Mouse (Mus musculus) neural tube, embryonic 14.5 days (tissue): ENCODE measurements at regions not wholly inside any gene's neighbourhood (a gene's known extent, or its start where the extent isn't known, plus 50 kb on each side); places are given as distances from the start of the nearest gene placed in this dataset.

Experiments used
- ATAC-seq: fragments of 200-750 bp; cut with Nextera tagmentation; 2 replicates; pipeline ENCODE4 v1.8.0; 2017; ENCODE audit warnings: low read depth, mild to moderate bottlenecking, moderate TSS enrichment, moderate library complexity
- H3K27ac ChIP-seq: fragments of 300-500 bp; sonication (generic); 2 replicates; pipeline ENCODE4 v1.5.1; 2014; ENCODE audit warnings: low read depth, mild to moderate bottlenecking, control low read depth, low read length, moderate library complexity, mixed read lengths
- H3K27me3 ChIP-seq: fragments of 300-500 bp; sonication (generic); 2 replicates; pipeline ENCODE4 v1.6.1; 2014; ENCODE audit warnings: low read length; ENCODE audit not compliant: control insufficient read depth, insufficient read depth
- H3K36me3 ChIP-seq: fragments of 300-500 bp; sonication (generic); 2 replicates; pipeline ENCODE4 v1.6.1; 2014; ENCODE audit warnings: low read length, mixed read lengths; ENCODE audit not compliant: control insufficient read depth, insufficient read depth
- H3K4me1 ChIP-seq: fragments of 300-500 bp; sonication (generic); 2 replicates; pipeline ENCODE4 v1.6.1; 2014; ENCODE audit warnings: low read length; ENCODE audit not compliant: control insufficient read depth, insufficient read depth
- H3K4me2 ChIP-seq: fragments of 300-500 bp; sonication (generic); 2 replicates; pipeline ENCODE4 v1.6.1; 2014; ENCODE audit warnings: mild to moderate bottlenecking, low read depth, low read length, control low read depth
- H3K4me3 ChIP-seq: fragments of 300-500 bp; sonication (generic); 2 replicates; pipeline ENCODE4 v1.5.1; 2014; ENCODE audit warnings: low read depth, low read length, control low read depth, mixed read lengths
- H3K9ac ChIP-seq: fragments of 300-500 bp; sonication (generic); replicated peaks from 2 replicates; pipeline ENCODE4 v1.6.1; 2014; ENCODE audit warnings: low read depth, mild to moderate bottlenecking, control low read depth, low read length, mixed read lengths
- H3K9me3 ChIP-seq: fragments of 300-500 bp; sonication (generic); 2 replicates; pipeline ENCODE4 v1.6.1; 2016; ENCODE audit warnings: low read length; ENCODE audit not compliant: control insufficient read depth
- WGBS: fragments of 180-500 bp; shearing (Covaris S2); extraction: QIAGEN DNeasy Blood & Tissue Kit; methylation state at CpG from one replicate; pipeline ENCODE4 v1.1.7; 2014; 5-methylcytosine and 5-hydroxymethylcytosine counted together

DNA sequence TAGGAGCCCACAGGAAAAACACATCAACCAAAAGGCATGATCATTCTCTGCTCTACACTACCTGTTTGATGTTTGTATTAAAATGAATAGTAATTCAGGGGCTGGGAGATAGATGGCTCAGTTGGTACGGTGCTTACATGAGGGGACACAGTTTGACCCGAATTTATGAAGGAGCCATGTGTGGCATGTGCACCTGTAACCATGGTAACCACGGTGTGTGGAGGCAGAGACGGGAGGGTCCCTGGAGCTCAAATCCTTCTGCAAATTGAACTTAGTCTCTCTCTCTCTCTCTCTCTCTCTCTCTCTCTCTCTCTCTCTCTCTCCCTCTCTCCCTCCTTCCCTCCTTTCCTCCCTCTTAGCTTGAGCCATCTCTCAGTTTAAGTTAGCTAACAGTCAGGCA, 139.1 kb upstream of the Mdm1 start:
- no peak for ATAC-seq
- H3K4me3 ChIP-seq = no peak overlapping the region
- WGBS = 80% methylated on average over 4 of the region's 4 CpGs

DNA sequence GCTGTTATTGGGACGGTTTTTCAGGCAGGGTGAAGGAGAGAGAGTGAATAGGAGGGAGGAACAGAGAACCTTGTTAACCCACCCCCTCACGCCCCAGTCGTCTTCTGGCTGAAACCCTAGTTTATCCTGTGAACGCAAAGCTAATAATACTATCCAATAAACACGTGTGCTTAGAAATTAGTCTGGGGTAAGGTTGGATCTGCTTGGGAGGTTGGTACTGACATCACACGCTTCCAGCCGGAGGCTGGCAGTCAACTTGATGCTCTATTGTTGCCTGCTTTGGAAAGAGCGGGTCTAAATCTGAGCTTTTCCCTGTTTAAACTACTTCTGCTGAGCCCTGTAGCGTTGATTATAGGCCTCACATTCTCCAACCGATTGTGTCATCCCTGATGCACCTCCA, 138.4 kb upstream of the Mdm1 start:
- Histone ChIP-seq H3K27ac (no peak overlapping the region), H3K4me3 (no peak overlapping the region), H3K4me1 (peaks cover 4% of the 10 kb centered on the region; the same call in 1 of the 2 replicates), H3K27me3 (no peaks in the 10 kb centered on the region), H3K36me3 (no peaks in the 10 kb centered on the region), H3K9me3 (no peaks in the 10 kb centered on the region), H3K4me2 (no peak overlapping the region), H3K9ac (no peak overlapping the region)
- ATAC-seq = no peak
- WGBS = 85% methylated on average over 10 of the region's 10 CpGs

More for the DNA sequence above, 139.1 kb upstream of the Mdm1 start:
- H3K27ac ChIP-seq = no peak overlapping the region
- H3K27me3 ChIP-seq = no peaks in the 10 kb centered on the region
- no peaks in the 10 kb centered on the region for H3K36me3 ChIP-seq
- H3K4me2 ChIP-seq = no peak overlapping the region
- H3K9me3 ChIP-seq = no peaks in the 10 kb centered on the region
- peaks cover 4% of the 10 kb centered on the region; the same call in 1 of the 2 replicates for H3K4me1 ChIP-seq
- H3K9ac ChIP-seq = no peak overlapping the region

DNA sequence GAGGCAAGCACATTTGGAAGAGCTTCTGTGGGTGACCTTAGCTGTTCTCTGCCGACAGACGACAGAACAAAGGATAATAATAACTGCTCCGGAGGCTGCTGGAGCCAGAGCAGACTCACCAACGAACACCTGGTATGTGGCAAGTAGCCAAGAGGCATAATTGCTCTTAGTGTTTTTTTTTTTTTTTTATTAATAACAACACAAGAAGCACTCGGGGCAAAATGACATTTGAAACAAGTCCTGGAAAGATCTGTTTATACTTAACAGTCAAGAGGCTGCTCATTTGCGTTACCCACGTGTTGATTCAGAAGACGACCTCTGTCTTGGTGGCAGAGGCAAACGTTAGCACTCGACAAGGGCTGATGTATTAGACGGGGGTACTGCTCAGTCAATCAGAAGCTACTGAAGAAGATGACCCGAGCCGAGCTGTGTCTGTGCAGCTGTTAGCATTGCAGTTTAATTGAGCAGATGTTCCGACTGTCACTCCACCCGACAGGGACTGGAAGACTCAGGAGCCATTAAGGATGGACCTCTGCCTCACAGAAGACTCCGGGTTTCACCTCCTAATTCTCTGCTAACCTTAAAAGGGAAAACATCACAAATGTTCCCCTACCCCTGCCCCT, 137.8 kb upstream of the Mdm1 start:
- ATAC-seq = peak; percentile 39; the same call in 1 of the 2 replicates
- H3K9ac ChIP-seq = no peak overlapping the region
- H3K27me3 ChIP-seq = no peaks in the 10 kb centered on the region
- H3K36me3 ChIP-seq = no peaks in the 10 kb centered on the region
- no peaks in the 10 kb centered on the region for H3K9me3 ChIP-seq
- no peak overlapping the region for H3K4me2 ChIP-seq
- H3K4me3 ChIP-seq = no peak overlapping the region
- WGBS = 36% methylated on average over 16 of the region's 16 CpGs
- H3K4me1 ChIP-seq = peaks cover 4% of the 10 kb centered on the region; the same call in 1 of the 2 replicates
- H3K27ac ChIP-seq = no peak overlapping the region

DNA sequence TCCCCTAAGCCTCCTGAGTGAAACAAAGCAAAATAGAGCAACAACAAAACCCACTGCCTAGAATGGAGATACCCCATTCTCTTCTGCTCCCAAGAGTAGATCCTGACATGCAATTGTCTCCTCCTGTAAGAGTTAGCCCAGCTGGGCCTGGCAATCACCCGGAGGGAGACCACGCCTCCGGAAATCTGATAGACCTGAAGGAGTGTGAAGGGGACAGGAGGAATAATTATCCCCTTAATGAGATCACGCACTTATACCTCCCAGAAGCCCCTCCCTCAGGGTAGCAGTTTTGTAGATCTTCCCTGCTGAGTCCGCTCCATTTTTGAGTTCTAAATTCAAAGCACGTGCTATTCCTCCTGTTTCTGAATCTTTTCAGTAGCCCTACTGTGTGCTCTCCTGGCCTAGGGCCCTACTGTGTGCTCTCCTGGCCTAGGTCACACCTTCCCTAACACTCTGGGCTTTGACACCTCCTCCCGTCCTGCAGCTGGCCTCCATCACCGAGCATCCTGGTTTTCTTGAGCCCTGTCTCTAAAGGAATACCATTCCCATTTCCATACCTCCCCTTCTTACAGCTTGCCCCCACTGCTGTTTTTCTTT, 137.2 kb upstream of the Mdm1 start:
- 64% methylated on average over 8 of the region's 8 CpGs for WGBS
- Histone ChIP-seq H3K36me3 (no peaks in the 10 kb centered on the region), H3K4me1 (peaks cover 4% of the 10 kb centered on the region; the same call in 1 of the 2 replicates), H3K27ac (no peak overlapping the region), H3K4me2 (no peak overlapping the region), H3K4me3 (no peak overlapping the region), H3K9me3 (no peaks in the 10 kb centered on the region), H3K27me3 (no peaks in the 10 kb centered on the region), H3K9ac (no peak overlapping the region)
- no peak for ATAC-seq

DNA sequence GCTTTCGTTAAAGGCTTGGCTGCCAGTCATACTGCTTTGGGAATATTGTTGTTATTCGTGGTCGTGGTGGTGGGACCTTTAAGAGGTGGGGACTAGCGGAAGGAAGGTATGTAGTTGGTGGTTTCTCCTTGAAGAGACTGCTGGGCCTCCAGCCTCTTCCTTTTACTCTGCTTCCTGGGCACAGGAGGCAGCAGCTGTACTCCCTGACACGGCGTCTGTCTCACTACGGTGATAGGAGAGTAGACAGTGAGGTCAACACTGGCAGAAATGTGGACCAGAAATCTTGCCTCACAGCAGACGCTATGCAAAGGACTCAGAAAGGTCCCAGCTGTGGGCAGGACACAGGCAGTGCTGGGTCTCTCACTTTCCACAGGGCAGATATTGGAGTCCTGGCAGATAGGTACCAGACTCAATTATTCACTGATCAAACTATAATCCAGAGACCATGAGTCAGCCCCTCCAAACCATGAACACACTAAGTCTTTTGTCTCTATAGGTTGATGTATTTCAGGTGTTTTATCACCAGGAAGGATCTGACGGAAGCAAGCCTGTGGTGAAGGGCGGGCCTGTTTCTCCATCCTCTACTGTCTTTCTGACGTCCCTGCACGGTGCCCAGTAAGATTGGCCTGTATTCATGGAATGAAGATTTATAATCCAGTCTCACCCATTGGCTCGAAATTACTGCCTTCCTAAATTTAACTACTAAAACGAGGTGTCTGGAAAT, 134.6 kb upstream of the Mdm1 start:
- no peak overlapping the region for H3K4me3 ChIP-seq
- no peaks in the 10 kb centered on the region for H3K36me3 ChIP-seq
- H3K4me1 ChIP-seq = peaks cover 4% of the 10 kb centered on the region; the same call in 1 of the 2 replicates
- no peaks in the 10 kb centered on the region for H3K9me3 ChIP-seq
- H3K27me3 ChIP-seq = no peaks in the 10 kb centered on the region
- H3K4me2 ChIP-seq = no peak overlapping the region
- no peak overlapping the region for H3K27ac ChIP-seq
- no peak for ATAC-seq
- 63% methylated on average over 14 of the region's 14 CpGs for WGBS
- no peak overlapping the region for H3K9ac ChIP-seq

DNA sequence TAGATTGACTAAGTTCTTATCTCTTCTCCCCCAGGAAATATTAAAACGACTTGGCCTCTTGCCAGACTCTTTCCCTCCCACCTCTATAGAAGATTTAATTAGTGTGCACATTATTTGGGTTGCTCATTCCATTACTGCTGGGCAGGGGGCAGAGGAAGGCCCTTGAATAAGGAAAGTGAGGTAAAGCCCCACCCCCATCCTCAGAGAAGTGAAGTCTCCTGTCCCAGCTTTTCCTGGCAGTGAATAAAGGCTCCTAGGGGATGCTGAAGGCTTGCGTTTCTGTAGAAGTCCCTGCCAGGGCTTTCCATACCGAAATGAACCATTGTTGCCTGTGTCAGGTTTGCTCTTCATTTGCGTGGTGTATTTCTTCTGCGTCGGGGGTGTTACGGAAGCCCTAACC, 133.8 kb upstream of the Mdm1 start:
- H3K36me3 ChIP-seq = no peaks in the 10 kb centered on the region
- no peaks in the 10 kb centered on the region for H3K27me3 ChIP-seq
- H3K4me2 ChIP-seq = no peak overlapping the region
- no peaks in the 10 kb centered on the region for H3K9me3 ChIP-seq
- 66% methylated on average over 7 of the region's 7 CpGs for WGBS
- no peak overlapping the region for H3K27ac ChIP-seq
- H3K4me3 ChIP-seq = no peak overlapping the region
- peaks cover 4% of the 10 kb centered on the region; the same call in 1 of the 2 replicates for H3K4me1 ChIP-seq
- ATAC-seq = no peak
- H3K9ac ChIP-seq = no peak overlapping the region

DNA sequence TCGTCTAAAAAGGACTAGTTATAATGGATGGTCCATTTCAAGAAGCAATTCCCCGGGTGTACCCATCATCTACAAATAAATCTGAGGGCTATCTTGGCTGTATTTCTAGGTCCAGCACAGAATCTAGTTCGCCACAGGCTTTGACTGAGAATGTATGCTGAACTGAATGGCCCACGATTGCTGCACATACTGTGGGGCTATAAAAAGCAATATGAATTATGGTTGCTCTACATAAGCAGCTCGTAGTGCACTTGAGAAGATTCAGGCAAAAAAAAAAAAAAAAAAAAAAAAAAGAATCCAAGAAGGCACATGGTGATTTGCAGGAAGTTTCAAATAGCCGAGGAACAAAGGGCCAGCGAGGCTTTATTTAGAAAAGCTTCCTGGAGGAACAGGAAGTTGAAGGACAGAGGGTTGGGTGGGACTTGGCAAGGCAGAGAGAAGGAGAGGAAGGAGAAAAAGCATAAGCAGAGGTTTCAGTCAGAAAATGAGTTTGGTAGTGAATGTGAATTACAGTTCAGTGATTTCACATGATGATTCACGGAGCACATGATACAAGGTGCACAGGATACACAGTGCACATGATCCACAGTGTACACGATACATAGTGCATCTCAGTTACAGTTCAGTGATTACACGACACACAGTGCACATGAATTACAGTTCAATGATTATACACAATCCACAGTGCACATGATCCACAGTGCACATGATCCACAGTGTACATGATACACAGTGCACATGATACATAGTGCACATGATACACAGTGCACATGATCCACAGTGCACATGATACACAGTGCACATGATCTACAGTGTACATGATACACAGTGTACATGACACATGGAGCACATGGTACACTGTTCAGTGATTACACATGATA, 129.7 kb upstream of the Mdm1 start:
- Histone ChIP-seq H3K4me1 (no peaks in the 10 kb centered on the region), H3K9ac (no peak overlapping the region), H3K36me3 (no peaks in the 10 kb centered on the region), H3K4me2 (no peak overlapping the region), H3K27ac (peak overlapping the region; percentile 16; the same call in 1 of the 2 replicates), H3K27me3 (no peaks in the 10 kb centered on the region), H3K4me3 (no peak overlapping the region), H3K9me3 (no peaks in the 10 kb centered on the region)
- 66% methylated on average over 10 of the region's 10 CpGs for WGBS
- ATAC-seq = no peak

DNA sequence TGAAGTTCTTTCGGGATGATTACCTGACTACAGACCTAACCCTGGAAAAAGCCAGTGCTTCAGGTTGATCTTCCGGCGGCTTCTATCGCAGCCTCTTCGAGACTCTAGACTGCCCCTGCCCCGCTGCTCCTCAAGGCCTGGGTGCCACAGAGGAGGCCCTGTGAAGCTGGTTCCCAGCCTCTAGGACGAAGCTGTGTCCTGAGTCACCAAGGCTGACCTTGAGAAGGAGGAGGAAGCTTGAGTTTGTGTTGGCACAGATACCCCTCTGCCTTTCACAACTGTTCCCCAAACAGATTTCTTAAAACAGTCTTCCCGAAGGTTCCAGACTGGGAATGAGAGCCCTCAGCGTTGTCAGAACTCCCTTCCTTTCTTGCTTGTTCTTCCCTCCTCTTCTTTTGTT, 112.8 kb upstream of the Mdm1 start:
- H3K36me3 ChIP-seq = no peaks in the 10 kb centered on the region
- H3K9me3 ChIP-seq = no peaks in the 10 kb centered on the region
- no peaks in the 10 kb centered on the region for H3K4me1 ChIP-seq
- H3K27ac ChIP-seq = no peak overlapping the region
- no peaks in the 10 kb centered on the region for H3K27me3 ChIP-seq
- no peak overlapping the region for H3K4me2 ChIP-seq
- 83% methylated on average over 9 of the region's 9 CpGs for WGBS
- no peak overlapping the region for H3K4me3 ChIP-seq
- ATAC-seq = no peak
- no peak overlapping the region for H3K9ac ChIP-seq
